ENCODE assay signal across 8 mouse cellular contexts in the genomic region with DNA sequence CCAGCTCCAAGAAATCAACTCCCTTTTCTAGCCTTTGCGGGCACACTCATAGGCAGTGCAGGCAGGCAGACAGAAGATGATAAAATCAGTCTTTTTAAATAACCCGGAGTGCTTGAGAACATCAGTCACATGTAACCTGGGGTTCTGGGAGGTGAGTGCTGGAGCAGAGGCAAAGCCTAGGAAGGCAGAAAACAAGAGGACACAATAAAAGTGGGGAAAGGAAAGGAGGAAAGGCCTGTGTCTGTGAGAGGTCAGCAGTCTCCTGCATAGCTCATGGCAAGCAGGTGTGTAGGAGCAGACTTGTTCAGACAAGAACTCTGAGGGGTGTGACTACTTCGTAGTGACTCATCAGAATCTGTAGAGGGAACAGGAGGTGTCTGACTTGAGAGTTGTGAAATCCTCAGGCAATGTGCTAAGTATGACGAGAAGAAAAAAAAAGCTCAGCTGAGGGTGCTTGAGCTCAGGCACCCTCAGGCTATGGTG. TPM values are rescaled to one million over a fixed set of nuclear protein-coding genes. Genes with fewer than 3 reads are reported as not detected.
DNase-seq lines count a peak whose midpoint lies in the region; ATAC-seq and TF ChIP-seq lines count a peak whose summit lies in the region.

No protein-coding gene starts in this region.

- no peaks in the 10 kb centered on the region for H3K4me1 ChIP-seq in heart, embryonic 16.5 days (ENCODE audit: control insufficient read depth, insufficient read depth, low read length)
- H3K4me1 ChIP-seq in bone marrow macrophage, adult 2 months (ENCODE audit: control insufficient read depth, insufficient read depth, low read length) = peaks cover 10% of the 10 kb centered on the region

- no peaks in the 10 kb centered on the region for H3K27me3 ChIP-seq in heart, embryonic 16.5 days (ENCODE audit: control insufficient read depth, insufficient read depth, low read length)
- no peaks in the 10 kb centered on the region for H3K27me3 ChIP-seq in myocyte (ENCODE audit: control insufficient read depth, insufficient read depth, insufficient read length)

- no peak for TF ChIP-seq POLR2A in bone marrow macrophage, adult 2 months (IDR thresholded peaks at IDR 0.05; ENCODE audit: borderline replicate concordance, low read depth, low read length)
- no peak for TF ChIP-seq POLR2A in myocyte (IDR thresholded peaks at IDR 0.05; ENCODE audit: insufficient read length, low read depth)

- H3K79me2 ChIP-seq in myocyte (ENCODE audit: control insufficient read depth, insufficient read depth) = peaks cover 16% of the 10 kb centered on the region

- no peak overlapping the region for H3K4me3 ChIP-seq in heart, embryonic 16.5 days (ENCODE audit: low read length)
- no peak overlapping the region for H3K4me3 ChIP-seq in bone marrow macrophage, adult 2 months (ENCODE audit: insufficient read depth, low read length)
- no peak overlapping the region for H3K4me3 ChIP-seq in myocyte

- WGBS in heart, embryonic 16.5 days = 58% methylated on average over 4 of the region's 4 CpGs

- H3K4me2 ChIP-seq in heart, embryonic 16.5 days (ENCODE audit: low read depth, low read length) = no peak overlapping the region
- H3K4me2 ChIP-seq in myocyte (ENCODE audit: low read depth) = peak overlapping the region; percentile 2

- no peak overlapping the region for H3ac ChIP-seq in myocyte (ENCODE audit: control insufficient read depth, insufficient read length)

- intact Hi-C loops in heart, postnatal 14 days (cut with DNase I) = no loop called here
- intact Hi-C loops in left cerebral cortex, postnatal 25 days (cut with DNase I) = loop anchor here (1.0 kb wide), 1 partner anchor 25 kb away; no protein-coding TSS in a partner anchor

- DNase-seq in heart, postnatal 14 days = no peak
- peak; percentile 46 to 89 for DNase-seq in left cerebral cortex, postnatal 25 days (ENCODE audit: low spot score in 2 of 2)
- no peak for DNase-seq in layer of hippocampus, adult 9-11 months
- no peak for DNase-seq in thymus, postnatal 10 days (ENCODE audit: low spot score in 2 of 2)
- DNase-seq in cerebellum, postnatal 36 days = no peak

- peaks cover 5% of the 10 kb centered on the region; the same call in 1 of the 2 replicates for H3K36me3 ChIP-seq in heart, embryonic 16.5 days (ENCODE audit: control insufficient read depth, insufficient read depth)
- peaks cover 9% of the 10 kb centered on the region for H3K36me3 ChIP-seq in myocyte (ENCODE audit: control insufficient read depth, insufficient read depth)

- no peak for TF ChIP-seq CTCF in bone marrow macrophage, adult 2 months (IDR thresholded peaks at IDR 0.05; ENCODE audit: low read depth, low read length)

- H3K27ac ChIP-seq in heart, embryonic 16.5 days (ENCODE audit: low read length) = no peak overlapping the region
- H3K27ac ChIP-seq in bone marrow macrophage, adult 2 months (ENCODE audit: insufficient read depth, low read depth, low read length) = peak overlapping the region; percentile 47

- no peaks in the 10 kb centered on the region for H3K9me3 ChIP-seq in heart, embryonic 16.5 days (replicated peaks; ENCODE audit: control insufficient read depth, low read length)

- no peak overlapping the region for H3K9ac ChIP-seq in heart, embryonic 16.5 days (ENCODE audit: low read length)

- ATAC-seq in heart, embryonic 16.5 days (replicated peaks; ENCODE audit: extremely low read depth, insufficient read depth, low FRiP score) = 0 out of 2 replicates have a peak, but pooled peaks have one; percentile 55

TF ChIP-seq in myocyte, 11 proteins besides CTCF, POLR2A, EP300 and RAD21:
- TF ChIP-seq CEBPB (IDR thresholded peaks at IDR 0.05; ENCODE audit: insufficient read depth, poor library complexity, severe bottlenecking) (peak; percentile 97), MYOG (IDR thresholded peaks at IDR 0.05; ENCODE audit: control insufficient read depth in 1 of 3, insufficient read depth in 1 of 3, insufficient read length in 2 of 3, low read depth in 2 of 3) (peak in 1 of 3 experiments; percentile 37), MAX (IDR thresholded peaks at IDR 0.05; ENCODE audit: low read depth) (no peak), MYOD1 (IDR thresholded peaks at IDR 0.05; ENCODE audit: control insufficient read depth in 1 of 3, insufficient read length in 2 of 3, low read depth in 2 of 3) (peak in 2 of 3 experiments; percentile 18 to 55)

RNA-seq across cellular contexts. Expression of a gene that starts 14.4 kb away (rescaled TPM):
- polyA plus RNA-seq in heart, embryonic 16.5 days (2015; fragmentation: Nextera tagmentation; extraction: Ambion mirVana) = 20.9 and 21.4 TPM in 2 replicates
- total RNA-seq in heart, postnatal 14 days (2021) = 10 to 100 TPM; 19.3 to 22.7 TPM
- polyA plus RNA-seq in bone marrow macrophage, adult 2 months (2012; ENCODE audit: insufficient read depth, insufficient read length, missing spikeins) = 9.8 and 11.5 TPM in 2 replicates
- 10 to 100 TPM; 10.7 to 14.2 TPM for total RNA-seq in left cerebral cortex, postnatal 25 days (2021)
- polyA plus RNA-seq in myocyte (2012; fragmentation: generic; extraction: Trizol) = 22.4 TPM

Comparison
In these comparisons a context has a peak if more than half of its experiments do, and no peak if none do; other contexts are left out.
1. DNase-seq: peak in left cerebral cortex, postnatal 25 days (2 of 2); none in heart, postnatal 14 days (0 of 2), layer of hippocampus, adult 9-11 months (single experiment), thymus, postnatal 10 days (0 of 2) and cerebellum, postnatal 36 days (0 of 2).